Mouse (Mus musculus) liver, embryonic 11.5 days (tissue): ENCODE data around the gene Nav2. TPM values are rescaled to one million over a fixed set of nuclear protein-coding genes. Genes with fewer than 3 reads are reported as not detected.
A peak's percentile ranks its signal among the peaks of the same experiment; 100 is the strongest.

Experiments used
- ATAC-seq: fragments of 200-750 bp; cut with Nextera tagmentation; replicated peaks from 2 replicates; pipeline ENCODE4 v1.8.0; 2017; ENCODE audit warnings: moderate number of reproducible peaks, mild to moderate bottlenecking, moderate TSS enrichment, moderate library complexity; ENCODE audit not compliant: low FRiP score
- DNase-seq: peaks from one replicate; pipeline ENCODE4 v3.0.0-alpha.2; 2017; ENCODE audit warnings: low spot score
- H3K27ac ChIP-seq: fragments of 300-500 bp; sonication (generic); 2 replicates; pipeline ENCODE4 v1.5.1; 2014; ENCODE audit warnings: mild to moderate bottlenecking, low read depth, low read length, control low read depth
- H3K27me3 ChIP-seq: fragments of 300-500 bp; sonication (generic); replicated peaks from 2 replicates; pipeline ENCODE4 v1.6.1; 2014; ENCODE audit warnings: low read length, mixed read lengths; ENCODE audit not compliant: control insufficient read depth, insufficient read depth
- H3K36me3 ChIP-seq: fragments of 300-500 bp; sonication (generic); 2 replicates; pipeline ENCODE4 v1.6.1; 2014; ENCODE audit warnings: mild to moderate bottlenecking, low read length, moderate library complexity, mixed read lengths; ENCODE audit not compliant: control insufficient read depth, insufficient read depth
- H3K4me1 ChIP-seq: fragments of 300-500 bp; sonication (generic); replicated peaks from 2 replicates; pipeline ENCODE4 v1.6.1; 2014; ENCODE audit warnings: low read length, mixed read lengths; ENCODE audit not compliant: control insufficient read depth, insufficient read depth
- H3K4me2 ChIP-seq: fragments of 300-500 bp; sonication (generic); 2 replicates; pipeline ENCODE4 v1.6.1; 2014; ENCODE audit warnings: mild to moderate bottlenecking, control low read depth, moderate library complexity
- H3K4me3 ChIP-seq: fragments of 300-500 bp; sonication (generic); 2 replicates; pipeline ENCODE4 v1.5.1; 2014; ENCODE audit warnings: low read depth, low read length, control low read depth
- H3K9ac ChIP-seq: fragments of 300-500 bp; sonication (generic); 2 replicates; pipeline ENCODE4 v1.6.1; 2014; ENCODE audit warnings: low read depth, low read length, control low read depth
- H3K9me3 ChIP-seq: fragments of 300-500 bp; sonication (generic); 2 replicates; pipeline ENCODE4 v1.6.1; 2016; ENCODE audit warnings: low read length, inconsistent platforms, mixed read lengths; ENCODE audit not compliant: control insufficient read depth
- WGBS: fragments of 180-500 bp; shearing (Covaris S2); extraction: QIAGEN DNeasy Blood & Tissue Kit; methylation state at CpG from one replicate; pipeline ENCODE4 v1.1.7; 2014; 5-methylcytosine and 5-hydroxymethylcytosine counted together
- polyA plus RNA-seq: library from polyadenylated mRNA; unstranded; fragments of >200 nt; fragmentation: Nextera tagmentation; extraction: Ambion mirVana; gene quantifications from 2 replicates; pipeline ENCODE4 v1.2.1, GENCODE M21; 2014

Nav2 gene
- polyA plus RNA-seq, 1 experiment from 2014 or later = 6.2 TPM

DNA sequence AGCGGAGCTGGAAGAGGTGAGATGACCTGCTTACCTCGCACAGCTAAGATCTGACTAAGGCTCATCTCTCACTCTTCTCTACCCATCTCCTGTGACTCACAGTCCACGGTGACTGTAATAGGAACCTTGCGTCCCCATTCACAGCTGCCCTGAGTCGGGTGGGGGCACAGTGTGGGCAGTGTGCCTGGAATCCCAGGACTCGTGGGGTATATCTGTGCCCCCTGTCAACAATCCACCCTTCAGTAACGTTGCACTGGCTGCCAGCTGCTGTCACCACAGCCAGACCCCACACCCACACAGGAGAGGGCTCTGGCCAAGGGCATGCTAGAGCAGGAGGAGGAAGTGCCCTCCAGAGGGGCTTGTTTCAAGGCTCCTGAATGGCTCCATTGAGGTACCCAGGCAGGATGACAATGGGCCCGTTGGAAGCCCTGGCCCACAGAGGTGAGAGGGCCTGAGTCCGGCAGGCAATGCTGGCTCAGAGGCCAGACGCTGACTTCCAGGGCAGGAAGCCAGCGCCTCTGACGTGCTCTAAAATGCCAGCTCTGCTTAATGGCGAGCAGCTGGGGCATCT is 353.5 kb downstream of the Nav2 start:
- Histone ChIP-seq H3K4me3 (no peak overlapping the region), H3K9ac (no peak overlapping the region), H3K9me3 (no peaks in the 10 kb centered on the region), H3K36me3 (no peaks in the 10 kb centered on the region), H3K4me2 (no peak overlapping the region), H3K4me1 (no peaks in the 10 kb centered on the region), H3K27ac (no peak overlapping the region), H3K27me3 (0 out of 2 replicates have a peak, but pooled peaks cover 2% of the 10 kb centered on the region)
- no peak for ATAC-seq
- 71% methylated on average over 13 of the region's 13 CpGs for WGBS
- no peak for DNase-seq

DNA sequence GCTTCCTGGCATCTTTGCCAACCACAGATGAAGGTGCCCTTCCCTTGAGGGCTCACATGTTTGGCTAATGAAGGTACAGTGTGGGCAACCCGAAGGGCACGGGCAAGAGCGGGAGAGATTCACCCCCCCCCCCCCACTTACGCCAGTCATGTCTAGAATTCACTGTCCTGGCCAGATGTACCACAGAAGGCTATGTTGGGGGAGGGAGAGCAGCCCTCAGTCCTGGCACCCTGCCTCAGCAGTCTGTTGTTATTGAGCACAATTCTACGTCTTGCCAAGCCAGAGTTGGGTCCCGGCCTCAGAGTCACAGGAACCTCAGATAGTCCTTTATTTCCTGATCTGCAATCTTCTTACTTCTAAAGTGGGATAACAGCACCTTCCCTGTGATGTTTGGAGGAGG is 357.9 kb downstream of the Nav2 start:
- no peaks in the 10 kb centered on the region for H3K36me3 ChIP-seq
- no peaks in the 10 kb centered on the region for H3K4me1 ChIP-seq
- H3K4me3 ChIP-seq = no peak overlapping the region
- no peaks in the 10 kb centered on the region for H3K9me3 ChIP-seq
- DNase-seq (no peak), ATAC-seq (no peak)
- no peak overlapping the region for H3K27ac ChIP-seq
- no peak overlapping the region for H3K4me2 ChIP-seq
- H3K9ac ChIP-seq = no peak overlapping the region
- no peaks in the 10 kb centered on the region for H3K27me3 ChIP-seq
- 83% methylated on average over 6 of the region's 6 CpGs for WGBS

GRCm38 (mm10) chr7:49267621-49268325 is 359.3 kb downstream of the Nav2 start:
- no peak for ATAC-seq
- H3K9ac ChIP-seq = no peak overlapping the region
- H3K4me1 ChIP-seq = no peaks in the 10 kb centered on the region
- WGBS = 77% methylated on average over 12 of the region's 12 CpGs
- H3K4me3 ChIP-seq = no peak overlapping the region
- H3K36me3 ChIP-seq = no peaks in the 10 kb centered on the region
- H3K9me3 ChIP-seq = no peaks in the 10 kb centered on the region
- no peak for DNase-seq
- H3K27me3 ChIP-seq = no peaks in the 10 kb centered on the region
- H3K27ac ChIP-seq = no peak overlapping the region
- H3K4me2 ChIP-seq = no peak overlapping the region

DNA sequence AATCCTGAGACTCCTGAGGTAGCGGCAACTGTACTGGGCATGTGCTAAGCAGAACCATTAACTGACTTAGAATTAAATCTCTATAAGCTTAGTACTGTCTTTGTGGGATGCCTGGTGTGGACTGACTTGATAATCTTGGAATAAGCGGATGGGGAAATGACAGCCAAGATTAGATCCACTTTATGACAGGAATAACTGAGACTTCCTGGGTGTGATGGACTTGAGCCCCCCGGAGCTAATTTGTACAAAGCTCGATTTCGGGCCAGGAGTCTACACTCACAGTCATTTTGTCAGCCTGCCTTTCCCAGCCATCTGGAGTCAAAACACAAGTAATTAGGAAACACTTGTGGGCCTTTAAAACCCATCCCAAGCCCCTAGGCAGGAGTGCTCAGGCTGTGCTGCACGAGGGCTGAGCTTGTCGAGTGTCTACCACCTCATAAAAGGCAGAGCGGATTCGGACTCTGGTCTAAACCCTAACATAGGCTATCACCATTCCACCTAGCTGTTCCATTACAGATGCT is 359.9 kb downstream of the Nav2 start:
- DNase-seq (no peak), ATAC-seq (no peak)
- H3K4me2 ChIP-seq = no peak overlapping the region
- no peaks in the 10 kb centered on the region; the same call in 1 of the 2 replicates for H3K4me1 ChIP-seq
- H3K9me3 ChIP-seq = no peaks in the 10 kb centered on the region
- H3K27ac ChIP-seq = no peak overlapping the region
- no peak overlapping the region for H3K9ac ChIP-seq
- WGBS = 80% methylated on average over 9 of the region's 9 CpGs
- H3K36me3 ChIP-seq = no peaks in the 10 kb centered on the region
- H3K27me3 ChIP-seq = peaks cover under 1% of the 10 kb centered on the region; the same call in 1 of the 2 replicates
- no peak overlapping the region for H3K4me3 ChIP-seq

DNA sequence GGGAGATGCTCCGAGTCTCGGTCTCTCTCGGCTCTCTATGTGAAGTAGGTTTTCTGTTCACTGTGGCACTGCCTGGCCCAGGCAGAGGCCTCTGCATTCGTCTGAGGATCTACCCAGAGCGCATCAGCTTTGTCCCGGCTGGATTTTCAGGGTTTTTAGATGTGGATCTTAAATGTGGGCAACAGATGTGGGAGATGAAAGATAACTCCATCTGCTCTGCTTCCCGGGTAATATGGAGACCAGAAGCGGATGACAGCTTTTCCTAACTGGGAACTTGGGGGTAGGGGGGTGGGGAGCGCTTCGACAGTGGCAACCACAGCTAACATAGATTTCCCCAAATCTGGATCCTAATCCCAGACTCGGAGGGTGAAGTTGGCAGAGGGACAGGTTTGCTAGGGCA is 362.3 kb downstream of the Nav2 start:
- H3K9me3 ChIP-seq = no peaks in the 10 kb centered on the region
- H3K27ac ChIP-seq = no peak overlapping the region
- H3K4me2 ChIP-seq = no peak overlapping the region
- 77% methylated on average over 11 of the region's 11 CpGs for WGBS
- no peaks in the 10 kb centered on the region; the same call in 1 of the 2 replicates for H3K4me1 ChIP-seq
- no peaks in the 10 kb centered on the region for H3K36me3 ChIP-seq
- ATAC-seq (no peak), DNase-seq (no peak)
- no peak overlapping the region for H3K4me3 ChIP-seq
- H3K27me3 ChIP-seq = peaks cover 4% of the 10 kb centered on the region; the same call in 1 of the 2 replicates
- H3K9ac ChIP-seq = no peak overlapping the region

GRCm38 (mm10) chr7:49272445-49273439 is 364.2 kb downstream of the Nav2 start:
- 22% methylated on average over 16 of the region's 16 CpGs for WGBS
- H3K4me3 ChIP-seq = no peak overlapping the region
- H3K27ac ChIP-seq = no peak overlapping the region
- H3K9ac ChIP-seq = no peak overlapping the region
- no peaks in the 10 kb centered on the region; the same call in 1 of the 2 replicates for H3K4me1 ChIP-seq
- H3K9me3 ChIP-seq = no peaks in the 10 kb centered on the region
- no peak overlapping the region for H3K4me2 ChIP-seq
- ATAC-seq (0 out of 2 replicates have a peak, but pooled peaks have one; percentile 29), DNase-seq (peak; percentile 52)
- H3K27me3 ChIP-seq = peaks cover 6% of the 10 kb centered on the region; the same call in 1 of the 2 replicates
- no peaks in the 10 kb centered on the region for H3K36me3 ChIP-seq

DNA sequence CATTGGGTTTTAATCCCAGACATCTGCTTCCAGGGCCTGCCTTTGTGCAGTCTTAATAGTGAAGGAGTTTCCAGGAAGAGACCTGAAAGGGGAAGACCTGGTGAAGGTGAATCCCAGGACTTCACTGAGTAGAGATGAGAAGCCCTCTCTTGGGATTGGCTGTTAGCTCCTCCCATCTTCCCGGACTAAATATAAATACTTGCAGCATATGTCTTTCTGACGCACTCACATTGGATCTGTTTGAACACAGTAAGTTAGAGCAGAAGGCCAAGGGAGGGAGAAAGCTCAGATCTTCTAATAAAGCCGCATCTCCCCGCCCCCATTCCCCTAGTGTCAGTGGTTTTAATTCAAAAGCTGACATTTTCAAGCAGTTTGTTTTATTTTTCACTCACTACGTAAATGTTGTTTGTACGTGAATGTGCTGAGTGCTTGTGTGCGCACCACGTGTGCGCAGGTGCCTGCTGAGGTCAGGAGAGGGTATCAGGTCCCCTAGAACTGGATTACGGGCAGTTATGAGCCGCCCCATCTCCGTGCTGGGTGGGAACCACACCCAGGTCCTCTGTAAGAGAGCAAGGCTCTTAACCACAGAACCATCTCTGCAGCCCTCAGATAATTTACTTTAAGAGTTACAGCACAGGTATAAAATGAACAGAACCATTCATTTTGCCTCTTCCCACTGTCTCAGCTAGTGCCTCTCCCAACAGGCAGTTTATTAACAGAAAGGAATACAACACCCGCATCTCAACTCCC is 365.6 kb downstream of the Nav2 start:
- H3K4me2 ChIP-seq = no peak overlapping the region
- ATAC-seq = peak; percentile 53; the same call in 1 of the 2 replicates
- no peak overlapping the region for H3K27ac ChIP-seq
- H3K9ac ChIP-seq = no peak overlapping the region
- no peak for DNase-seq
- WGBS = 74% methylated on average over 13 of the region's 13 CpGs
- H3K9me3 ChIP-seq = no peaks in the 10 kb centered on the region
- no peaks in the 10 kb centered on the region; the same call in 1 of the 2 replicates for H3K4me1 ChIP-seq
- H3K4me3 ChIP-seq = no peak overlapping the region
- H3K27me3 ChIP-seq = peaks cover 6% of the 10 kb centered on the region; the same call in 1 of the 2 replicates
- no peaks in the 10 kb centered on the region for H3K36me3 ChIP-seq

GRCm38 (mm10) chr7:49274676-49275075 is 366.2 kb downstream of the Nav2 start:
- ATAC-seq (no peak), DNase-seq (no peak)
- no peaks in the 10 kb centered on the region for H3K36me3 ChIP-seq
- 76% methylated on average over 8 of the region's 8 CpGs for WGBS
- no peak overlapping the region for H3K4me2 ChIP-seq
- no peak overlapping the region for H3K9ac ChIP-seq
- H3K4me1 ChIP-seq = no peaks in the 10 kb centered on the region; the same call in 1 of the 2 replicates
- no peaks in the 10 kb centered on the region for H3K9me3 ChIP-seq
- no peak overlapping the region for H3K27ac ChIP-seq
- peaks cover 6% of the 10 kb centered on the region; the same call in 1 of the 2 replicates for H3K27me3 ChIP-seq
- H3K4me3 ChIP-seq = no peak overlapping the region
